7 mouse cellular contexts compared by ENCODE assay signal in the genomic region with DNA sequence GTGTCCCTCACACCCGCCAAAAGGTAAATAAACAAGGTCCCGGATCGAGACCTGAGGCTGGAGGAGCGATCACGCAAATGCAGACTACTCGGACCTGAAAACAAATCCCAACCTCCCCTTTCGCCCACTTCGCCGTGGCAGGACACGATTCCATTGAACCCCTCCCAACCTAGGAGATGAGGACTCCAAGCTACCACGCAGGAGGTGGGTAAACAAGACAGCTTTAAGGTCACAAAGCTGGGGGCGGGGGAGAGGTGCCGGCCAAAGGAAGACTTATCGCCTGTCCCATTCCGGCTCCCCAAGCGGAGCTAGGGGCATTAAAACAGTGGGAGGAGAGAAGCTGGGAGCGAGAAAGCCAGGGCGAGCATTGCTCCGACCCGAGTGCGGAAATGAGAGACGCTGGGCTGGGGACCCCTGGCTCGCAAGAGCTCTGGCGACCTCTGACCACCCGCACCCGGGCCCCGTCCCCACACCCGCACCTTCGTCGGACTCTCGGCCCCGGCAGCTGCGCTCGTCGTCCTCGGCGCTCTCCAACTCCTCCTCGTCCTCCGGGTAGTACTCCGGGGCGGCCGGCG. TPM values are rescaled to one million over a fixed set of nuclear protein-coding genes. Genes with fewer than 3 reads are reported as not detected.
DNase-seq lines count a peak whose midpoint lies in the region; ATAC-seq and TF ChIP-seq lines count a peak whose summit lies in the region.

No protein-coding gene starts in this region.

- peak overlapping the region; percentile 88 for H3K9ac ChIP-seq in lung, embryonic 16.5 days (ENCODE audit: low read length)

- H3K27ac ChIP-seq in gastrocnemius, adult 2 months, result peak overlapping the region; percentile 100
- H3K27ac ChIP-seq in lung, embryonic 16.5 days (ENCODE audit: low read length), result peak overlapping the region; percentile 74

- ATAC-seq in G1E (ENCODE audit: extremely low read depth, insufficient number of reproducible peaks, low FRiP score, poor library complexity, severe bottlenecking), result no peak
- peak; percentile 6 for ATAC-seq in lung, embryonic 16.5 days (ENCODE audit: low read depth)

- no peaks in the 10 kb centered on the region for H3K9me3 ChIP-seq in G1E (replicated peaks)
- H3K9me3 ChIP-seq in lung, embryonic 16.5 days (ENCODE audit: control insufficient read depth, low read length), result no peaks in the 10 kb centered on the region

- under 1% methylated on average over 39 of the region's 43 CpGs for WGBS in lung, embryonic 16.5 days

- peak overlapping the region; percentile 93 for H3K4me2 ChIP-seq in lung, embryonic 16.5 days (ENCODE audit: low read depth, low read length)

- peaks cover 38% of the 10 kb centered on the region for H3K36me3 ChIP-seq in G1E (replicated peaks)
- peaks cover 22% of the 10 kb centered on the region for H3K36me3 ChIP-seq in lung, embryonic 16.5 days (ENCODE audit: control insufficient read depth, insufficient read depth, low read length)

- peaks cover 37% of the 10 kb centered on the region for H3K4me1 ChIP-seq in G1E (ENCODE audit: insufficient read depth, low read depth, low read length)
- H3K4me1 ChIP-seq in lung, embryonic 16.5 days (replicated peaks; ENCODE audit: control insufficient read depth, insufficient read depth, low read length), result peaks cover 10% of the 10 kb centered on the region; the same call in 1 of the 2 replicates

- intact Hi-C loops in gastrocnemius, adult 2 months (cut with DNase I), result loop anchor here (5.0 to 10.0 kb wide), 6 partner anchors 42 to 377 kb away; a partner anchor contains a TSS

- TF ChIP-seq CTCF in G1E (IDR thresholded peaks at IDR 0.05; ENCODE audit: low read depth, low read length), result no peak
- TF ChIP-seq CTCF in gastrocnemius, adult 2 months (IDR thresholded peaks at IDR 0.05), result no peak

- peak; percentile 49 to 60 for DNase-seq in B cell, adult 2 months
- DNase-seq in G1E (ENCODE audit: low spot score), result peak; percentile 56
- DNase-seq in cerebellum, adult 9-11 months, result peak; percentile 70
- no peak for DNase-seq in gastrocnemius, adult 2 months
- DNase-seq in kidney, adult 18-20 months, result peak; percentile 58
- peak; percentile 43 to 75 for DNase-seq in spleen, postnatal 4 days (ENCODE audit: low spot score in 2 of 2)

- no peaks in the 10 kb centered on the region for H3K27me3 ChIP-seq in G1E (ENCODE audit: insufficient read depth, low read length)
- H3K27me3 ChIP-seq in lung, embryonic 16.5 days (ENCODE audit: control insufficient read depth, insufficient read depth, low read depth, low read length), result no peaks in the 10 kb centered on the region

- peak overlapping the region; percentile 97 for H3K4me3 ChIP-seq in G1E (ENCODE audit: low read depth, low read length)
- H3K4me3 ChIP-seq in gastrocnemius, adult 2 months, result peak overlapping the region; percentile 98
- peak overlapping the region; percentile 95 for H3K4me3 ChIP-seq in lung, embryonic 16.5 days (ENCODE audit: low read length)

RNA-seq across cellular contexts. Expression of a gene that starts 0.6 kb away (rescaled TPM):
- total RNA-seq in G1E (2014; fragmentation: Nextera tagmentation), result 27.3 and 36.3 TPM in 2 replicates
- total RNA-seq in G1E (2017), result 83.3 and 92.8 TPM in 2 replicates
- 56.2 and 61.0 TPM in 2 replicates for polyA plus RNA-seq in G1E (2012)
- total RNA-seq in gastrocnemius, adult 2 months (2021), result 10 to 100 TPM; 71.7 to 94.8 TPM
- polyA plus RNA-seq in lung, embryonic 16.5 days (2015; fragmentation: Nextera tagmentation; extraction: Ambion mirVana), result 56.9 and 63.4 TPM in 2 replicates

RNA-seq across cellular contexts. Expression of a gene that starts 4.6 kb away (rescaled TPM):
- total RNA-seq in G1E (2014; fragmentation: Nextera tagmentation), result 213 and 225 TPM in 2 replicates
- total RNA-seq in G1E (2017), result 126 and 139 TPM in 2 replicates
- polyA plus RNA-seq in G1E (2012), result 57.5 and 58.4 TPM in 2 replicates
- 1 to 10 TPM; 4.6 to 6.8 TPM for total RNA-seq in gastrocnemius, adult 2 months (2021)
- 33.5 and 37.1 TPM in 2 replicates for polyA plus RNA-seq in lung, embryonic 16.5 days (2015; fragmentation: Nextera tagmentation; extraction: Ambion mirVana)

Comparison
In these comparisons a context has a peak if more than half of its experiments do, and no peak if none do; other contexts are left out.
1. RNA of a gene that starts 4.6 kb away (total RNA-seq): 126 to 225 TPM in G1E; 4.6 to 6.8 TPM in gastrocnemius, adult 2 months; every median in the first group is over 10 times any median in the second.
2. Peak in every context shown above with its lines, with median percentiles within 50 percentile points of each other: H3K4me3 ChIP-seq.